Mouse (Mus musculus): ENCODE data around the gene Shc3.

- TF ChIP-seq EP300 (IDR thresholded peaks at IDR 0.05; ENCODE audit: insufficient read depth, low read depth, low read length) (no peak), CTCF (IDR thresholded peaks at IDR 0.05) (no peak)
Measured at GRCm38 (mm10) chr13:51407541-51408217, 161.5 kb downstream of the Shc3 start.
